Mouse (Mus musculus) limb, embryonic 10.5 days (tissue): ENCODE measurements at regions not wholly inside any gene's neighbourhood (a gene's known extent, or its start where the extent isn't known, plus 50 kb on each side); places are given as distances from the start of the nearest gene placed in this dataset.

Experiments
- DNase-seq: peaks from one replicate; pipeline ENCODE4 v3.0.0-alpha.2; 2017; ENCODE audit warnings: low spot score
- H3K27ac ChIP-seq: fragments of 300-500 bp; sonication (generic); 2 replicates; pipeline ENCODE4 v1.5.1; 2016; ENCODE audit warnings: mild to moderate bottlenecking
- H3K27me3 ChIP-seq: fragments of 300-500 bp; sonication (generic); 2 replicates; pipeline ENCODE4 v1.6.1; 2016; ENCODE audit warnings: low read depth, mild to moderate bottlenecking; ENCODE audit not compliant: poor library complexity, severe bottlenecking
- H3K36me3 ChIP-seq: fragments of 300-500 bp; sonication (generic); 2 replicates; pipeline ENCODE4 v1.6.1; 2016; ENCODE audit warnings: mild to moderate bottlenecking, moderate library complexity
- H3K4me1 ChIP-seq: fragments of 300-500 bp; sonication (generic); 2 replicates; pipeline ENCODE4 v1.6.1; 2016
- H3K4me3 ChIP-seq: fragments of 300-500 bp; sonication (generic); 2 replicates; pipeline ENCODE4 v1.5.1; 2016; ENCODE audit warnings: mild to moderate bottlenecking, moderate library complexity
- H3K9me3 ChIP-seq: fragments of 300-500 bp; sonication (generic); replicated peaks from 2 replicates; pipeline ENCODE4 v1.6.1; 2016; ENCODE audit warnings: mild to moderate bottlenecking
- WGBS: fragments of 180-500 bp; shearing (Covaris S2); methylation state at CpG from one replicate; pipeline ENCODE4 v1.1.7; 2016; 5-methylcytosine and 5-hydroxymethylcytosine counted together

DNA sequence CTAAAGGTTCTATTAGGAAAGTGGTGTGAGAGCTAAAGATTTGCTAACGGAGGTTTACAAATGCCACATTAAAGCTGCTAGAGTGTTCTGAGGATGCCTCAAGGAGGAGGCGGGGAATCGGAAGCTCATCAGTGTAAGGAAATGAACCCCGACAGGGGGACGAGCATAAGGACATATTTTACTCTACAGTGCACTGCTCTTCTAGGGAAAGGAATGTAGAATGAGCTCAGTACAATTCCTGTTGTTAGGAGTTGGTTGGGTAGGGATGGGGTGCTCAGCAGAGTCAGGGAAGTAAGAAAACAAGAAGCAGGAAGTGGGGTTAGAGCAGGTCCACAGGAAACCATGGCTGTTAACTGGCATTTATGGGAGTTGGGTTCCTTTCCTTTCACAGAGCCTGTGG lies 54.6 kb downstream of the Mex3b start:
- 77% methylated on average over 5 of the region's 5 CpGs for WGBS
- no peaks in the 10 kb centered on the region for H3K36me3 ChIP-seq
- no peak overlapping the region for H3K4me3 ChIP-seq
- H3K27ac ChIP-seq, result 0 out of 2 replicates have a peak overlapping the region, but pooled peaks have one; percentile 25
- H3K27me3 ChIP-seq, result no peaks in the 10 kb centered on the region
- no peak for DNase-seq
- no peaks in the 10 kb centered on the region; the same call in 1 of the 2 replicates for H3K9me3 ChIP-seq
- H3K4me1 ChIP-seq, result peaks cover 21% of the 10 kb centered on the region

DNA sequence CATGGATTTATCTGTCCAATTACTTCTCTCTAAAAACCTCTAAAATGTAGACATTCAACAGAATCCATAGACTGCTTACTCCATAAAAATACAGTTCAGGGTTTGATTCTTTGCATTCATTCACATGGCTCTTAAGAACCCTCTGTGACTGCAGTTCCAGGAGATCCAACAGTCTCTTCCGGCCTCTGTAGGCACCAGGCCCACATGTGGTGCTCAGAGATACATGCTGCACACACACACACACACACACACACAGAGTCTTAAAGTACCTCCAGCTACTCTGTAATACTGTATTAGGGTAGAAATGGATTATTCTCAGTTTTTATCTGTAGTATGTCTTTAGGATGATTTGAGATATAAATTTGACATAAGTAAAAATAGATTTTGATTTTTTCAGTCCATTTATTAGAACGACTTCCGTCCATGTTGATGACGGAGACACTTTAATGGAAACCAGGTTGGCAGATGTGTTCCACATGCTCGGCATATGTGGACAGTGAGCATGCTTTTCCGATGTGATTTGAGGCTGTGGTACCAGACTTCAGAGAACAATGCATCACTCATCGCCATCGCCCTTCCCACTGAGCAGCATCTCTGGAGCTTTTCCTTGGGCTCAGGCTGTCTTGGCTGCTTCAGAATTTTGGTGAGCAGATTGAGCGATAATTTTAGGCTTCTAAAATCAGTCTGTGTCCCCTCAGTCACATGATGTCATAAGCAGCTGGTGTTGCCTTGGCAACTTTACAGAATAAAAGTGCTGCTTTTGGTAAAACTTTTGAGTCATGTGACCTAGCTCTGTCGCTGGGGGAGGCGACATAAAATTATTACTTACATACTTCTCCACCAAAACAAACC lies 56.3 kb downstream of the Mex3b start:
- peaks cover 21% of the 10 kb centered on the region for H3K4me1 ChIP-seq
- 54% methylated on average over 11 of the region's 11 CpGs for WGBS
- peak; percentile 69 for DNase-seq
- no peaks in the 10 kb centered on the region; the same call in 1 of the 2 replicates for H3K9me3 ChIP-seq
- H3K4me3 ChIP-seq, result no peak overlapping the region
- no peaks in the 10 kb centered on the region for H3K36me3 ChIP-seq
- H3K27me3 ChIP-seq, result no peaks in the 10 kb centered on the region
- H3K27ac ChIP-seq, result peak overlapping the region; percentile 68

DNA sequence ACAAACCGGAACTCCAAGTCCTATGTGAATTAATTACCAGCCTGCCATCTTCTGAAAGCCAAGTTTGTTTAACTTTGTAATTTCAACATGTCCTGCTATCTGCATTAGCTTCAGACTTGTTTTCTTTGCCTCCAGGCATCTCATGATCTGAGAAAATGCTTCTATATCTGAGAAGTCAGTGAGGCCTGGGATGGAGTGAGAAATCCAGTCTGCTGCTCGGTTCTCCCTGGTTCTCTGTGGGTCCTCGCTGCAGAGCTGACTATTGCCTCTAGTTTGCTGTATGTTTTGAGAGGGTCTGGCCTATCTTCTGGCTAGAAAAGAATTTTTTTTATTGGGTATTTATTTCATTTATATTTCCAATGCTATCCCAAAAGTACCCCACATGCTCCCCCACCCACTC lies 57.0 kb downstream of the Mex3b start:
- no peak for DNase-seq
- no peak overlapping the region for H3K4me3 ChIP-seq
- H3K4me1 ChIP-seq, result peaks cover 21% of the 10 kb centered on the region
- no peaks in the 10 kb centered on the region for H3K27me3 ChIP-seq
- no peaks in the 10 kb centered on the region for H3K9me3 ChIP-seq
- WGBS, result 87% methylated on average over 3 of the region's 3 CpGs
- H3K27ac ChIP-seq, result peak overlapping the region; percentile 68
- H3K36me3 ChIP-seq, result no peaks in the 10 kb centered on the region

DNA sequence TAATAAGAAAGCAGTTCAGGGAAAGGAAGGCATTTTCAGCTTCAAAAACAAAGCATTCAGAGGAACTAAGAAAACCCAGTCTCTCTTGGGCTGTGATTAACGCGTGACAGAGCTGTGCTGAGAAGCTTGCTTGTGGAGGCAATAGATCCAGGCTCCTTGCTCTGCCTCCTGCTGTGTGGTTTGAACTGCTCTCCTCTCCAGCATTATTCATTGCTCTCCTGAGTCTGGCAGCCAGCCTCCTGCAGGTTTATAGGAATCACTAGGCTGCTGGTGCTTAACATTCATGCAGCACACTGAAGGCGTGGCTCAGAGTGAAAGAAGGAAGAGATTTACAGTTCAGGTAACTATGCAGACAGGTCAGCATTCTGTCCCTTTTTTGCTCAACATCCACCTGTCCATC lies 71.2 kb downstream of the Mex3b start:
- Histone ChIP-seq H3K9me3 (no peaks in the 10 kb centered on the region), H3K27ac (no peak overlapping the region), H3K4me3 (no peak overlapping the region), H3K36me3 (no peaks in the 10 kb centered on the region), H3K27me3 (no peaks in the 10 kb centered on the region), H3K4me1 (peaks cover 8% of the 10 kb centered on the region; the same call in 1 of the 2 replicates)
- DNase-seq, result no peak
- 44% methylated on average over 3 of the region's 3 CpGs for WGBS

DNA sequence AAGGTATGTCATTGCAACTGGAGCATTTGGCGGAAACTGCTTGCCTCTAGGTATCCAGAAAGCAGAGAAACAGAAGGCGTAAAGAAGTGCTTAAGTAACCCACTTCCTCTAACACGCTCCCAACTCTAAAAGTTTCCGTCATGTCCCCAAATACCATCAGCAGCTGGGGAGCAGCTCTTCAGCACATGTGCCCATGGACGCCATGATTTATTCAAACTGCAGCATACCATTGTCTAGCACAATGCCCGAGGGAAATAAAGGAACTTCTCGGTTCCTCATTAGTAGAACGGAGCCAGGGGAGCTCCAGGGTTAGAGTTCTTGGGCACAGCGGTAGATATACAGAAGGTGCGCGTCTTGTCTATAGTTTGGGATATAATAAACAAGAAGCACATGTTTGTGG lies 72.4 kb downstream of the Mex3b start:
- DNase-seq, result no peak
- Histone ChIP-seq H3K4me1 (peaks cover 8% of the 10 kb centered on the region; the same call in 1 of the 2 replicates), H3K4me3 (no peak overlapping the region), H3K27me3 (no peaks in the 10 kb centered on the region), H3K27ac (no peak overlapping the region), H3K36me3 (no peaks in the 10 kb centered on the region), H3K9me3 (no peaks in the 10 kb centered on the region)
- WGBS, result 94% methylated on average over 11 of the region's 11 CpGs

DNA sequence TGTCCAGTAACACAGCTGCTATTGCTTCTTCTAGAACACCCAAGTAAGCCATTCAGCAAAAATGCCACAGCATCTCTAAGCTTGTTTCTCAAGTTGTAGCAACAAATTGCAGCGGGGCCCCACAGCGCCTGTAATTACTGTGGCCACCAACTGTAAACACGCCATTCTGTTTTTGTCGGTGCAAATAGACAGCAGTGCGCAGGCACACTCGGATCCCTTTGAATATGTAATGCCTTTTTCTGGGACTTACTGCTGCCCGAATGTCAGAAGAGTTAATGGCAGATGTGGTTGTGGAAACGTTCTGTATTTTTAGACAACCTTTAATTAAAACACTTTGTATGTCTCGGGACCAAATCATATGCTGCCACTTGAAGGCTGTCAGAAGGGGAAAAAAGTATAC lies 76.2 kb downstream of the Mex3b start:
- 84% methylated on average over 9 of the region's 9 CpGs for WGBS
- no peaks in the 10 kb centered on the region for H3K9me3 ChIP-seq
- DNase-seq, result no peak
- H3K4me1 ChIP-seq, result peaks cover 11% of the 10 kb centered on the region
- no peaks in the 10 kb centered on the region for H3K36me3 ChIP-seq
- H3K4me3 ChIP-seq, result no peak overlapping the region
- H3K27ac ChIP-seq, result no peak overlapping the region
- H3K27me3 ChIP-seq, result no peaks in the 10 kb centered on the region

DNA sequence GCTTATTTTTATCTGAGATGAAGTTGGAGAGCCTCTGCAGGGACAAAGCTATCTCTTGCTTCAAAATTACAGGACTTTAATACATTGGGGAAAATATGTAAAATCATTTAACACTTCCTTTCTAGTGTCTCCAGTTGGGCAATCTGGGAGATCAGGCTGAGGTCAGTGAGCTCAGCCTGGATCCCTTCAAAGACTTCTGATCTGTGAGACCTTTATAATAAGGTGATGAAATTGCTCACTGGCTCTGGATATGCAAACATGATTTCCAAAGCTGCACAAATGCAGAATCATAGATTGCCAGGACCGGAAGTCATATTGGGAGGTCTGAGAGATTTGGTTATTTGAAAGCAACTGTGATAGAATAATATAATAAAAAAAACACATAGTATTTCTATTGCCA lies 76.7 kb downstream of the Mex3b start:
- Histone ChIP-seq H3K27ac (no peak overlapping the region), H3K4me1 (peaks cover 7% of the 10 kb centered on the region), H3K9me3 (no peaks in the 10 kb centered on the region), H3K36me3 (no peaks in the 10 kb centered on the region), H3K4me3 (no peak overlapping the region), H3K27me3 (no peaks in the 10 kb centered on the region)
- DNase-seq, result no peak
- 91% methylated on average over 1 of the region's 1 CpGs for WGBS

DNA sequence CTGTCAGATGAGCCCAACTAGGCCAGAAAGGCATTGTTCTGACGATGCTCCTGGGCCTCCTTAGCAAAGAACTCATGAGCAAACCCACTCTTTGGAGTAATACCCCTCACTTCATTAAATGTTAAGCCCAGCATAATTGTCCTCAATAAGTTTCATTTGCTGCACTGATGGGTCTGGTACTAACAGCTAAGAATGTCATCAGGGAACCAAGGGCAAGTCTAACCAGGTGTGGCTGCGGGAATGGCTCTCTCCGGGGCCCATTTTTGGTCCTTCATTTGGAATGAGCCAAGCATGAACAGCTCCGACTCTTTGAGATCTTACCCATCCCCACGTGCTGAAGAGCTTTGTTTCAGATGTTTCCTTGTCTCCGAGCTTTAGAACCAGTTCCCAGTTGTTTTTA lies 82.2 kb downstream of the Mex3b start:
- H3K36me3 ChIP-seq, result no peaks in the 10 kb centered on the region
- no peaks in the 10 kb centered on the region for H3K27me3 ChIP-seq
- DNase-seq, result no peak
- H3K4me1 ChIP-seq, result peaks cover 6% of the 10 kb centered on the region
- no peak overlapping the region for H3K27ac ChIP-seq
- WGBS, result 88% methylated on average over 6 of the region's 6 CpGs
- H3K9me3 ChIP-seq, result no peaks in the 10 kb centered on the region
- no peak overlapping the region for H3K4me3 ChIP-seq

DNA sequence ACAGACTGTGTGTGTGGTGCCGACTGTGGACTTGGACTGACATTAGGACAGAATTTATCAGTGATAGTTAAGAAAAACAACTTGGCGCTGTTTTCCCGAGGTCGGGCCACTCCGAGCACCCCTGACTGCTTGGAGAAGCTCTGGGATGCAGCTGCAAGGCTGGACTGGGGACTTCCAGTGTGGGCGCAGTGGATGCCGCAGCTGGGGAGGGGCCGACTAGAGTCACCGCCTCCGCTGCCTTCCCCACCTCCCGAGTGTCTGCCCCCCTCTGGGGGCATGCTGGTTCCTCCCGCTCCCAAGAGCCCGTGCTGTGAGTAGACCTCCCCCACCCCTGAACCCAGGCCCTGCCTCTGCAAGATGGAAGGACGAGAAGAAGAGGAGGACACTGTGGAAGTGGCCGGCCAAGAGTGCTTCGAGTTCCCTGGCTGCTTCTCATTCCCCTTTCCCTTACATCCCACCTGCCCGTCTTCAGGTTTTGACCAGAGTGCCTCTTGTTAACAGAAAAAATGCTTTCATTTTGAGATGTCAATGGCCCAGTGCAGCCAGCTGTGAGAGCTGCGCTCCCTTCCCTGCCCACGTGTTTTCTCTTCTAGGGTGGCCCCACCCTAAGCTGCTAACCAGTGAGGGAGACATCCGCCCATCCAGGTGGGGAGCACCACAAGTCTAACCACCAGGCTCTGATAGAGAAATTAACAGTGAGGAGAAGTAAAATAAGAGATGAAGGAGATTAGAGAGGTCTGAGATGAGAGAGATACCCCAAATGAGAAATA lies 90.3 kb downstream of the Mex3b start:
- Histone ChIP-seq H3K36me3 (no peaks in the 10 kb centered on the region), H3K9me3 (no peaks in the 10 kb centered on the region), H3K4me1 (peaks cover 5% of the 10 kb centered on the region), H3K27me3 (no peaks in the 10 kb centered on the region), H3K27ac (0 out of 2 replicates have a peak overlapping the region, but pooled peaks have one; percentile 48), H3K4me3 (no peak overlapping the region)
- no peak for DNase-seq
- 62% methylated on average over 20 of the region's 20 CpGs for WGBS

DNA sequence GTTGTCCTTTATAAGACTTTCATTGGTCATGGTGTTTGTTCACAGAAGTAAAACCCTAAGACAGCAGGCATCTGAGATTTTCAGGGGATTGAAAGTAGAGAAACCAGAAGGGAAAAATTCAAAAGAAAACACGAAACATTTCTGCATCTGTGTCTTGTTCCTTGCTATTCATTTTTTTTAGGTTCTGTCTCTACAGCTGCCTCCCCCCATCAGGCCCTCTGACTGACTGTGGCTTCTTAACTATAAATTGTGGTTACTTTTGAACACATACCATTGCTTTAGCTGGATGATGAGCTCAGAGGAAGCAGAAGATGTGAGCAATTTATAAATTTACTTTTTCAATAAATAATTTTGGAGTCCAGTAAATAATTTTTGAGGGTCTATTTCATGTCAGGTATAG lies 103.5 kb downstream of the Mex3b start:
- Histone ChIP-seq H3K4me1 (peaks cover 13% of the 10 kb centered on the region; the same call in 1 of the 2 replicates), H3K4me3 (no peak overlapping the region), H3K27ac (no peak overlapping the region), H3K36me3 (no peaks in the 10 kb centered on the region), H3K9me3 (no peaks in the 10 kb centered on the region), H3K27me3 (no peaks in the 10 kb centered on the region)
- WGBS, result 85% methylated on average over 1 of the region's 1 CpGs
- no peak for DNase-seq

DNA sequence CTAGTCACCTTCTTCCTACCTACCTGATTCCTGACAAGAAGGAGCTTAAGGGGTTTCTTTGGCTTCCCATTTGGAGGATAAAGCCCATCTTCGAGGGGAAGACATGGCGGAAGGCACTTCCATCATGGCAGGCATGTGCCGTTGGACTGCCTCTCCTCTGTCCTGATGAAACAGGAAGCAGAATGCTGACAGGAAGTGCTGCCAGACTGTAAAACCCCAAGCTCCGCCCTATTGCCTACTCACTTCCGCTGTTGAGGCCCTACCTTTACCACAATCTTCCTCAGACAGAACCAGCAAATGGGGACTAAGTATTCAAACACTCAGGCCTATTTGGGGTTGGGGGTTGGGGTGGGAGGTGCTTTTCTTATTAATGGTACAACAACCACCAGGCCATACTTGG lies 104.1 kb downstream of the Mex3b start:
- no peaks in the 10 kb centered on the region for H3K9me3 ChIP-seq
- peak overlapping the region; percentile 30; the same call in 1 of the 2 replicates for H3K27ac ChIP-seq
- H3K27me3 ChIP-seq, result no peaks in the 10 kb centered on the region
- H3K4me1 ChIP-seq, result peaks cover 13% of the 10 kb centered on the region; the same call in 1 of the 2 replicates
- 93% methylated on average over 5 of the region's 5 CpGs for WGBS
- H3K36me3 ChIP-seq, result no peaks in the 10 kb centered on the region
- H3K4me3 ChIP-seq, result no peak overlapping the region
- DNase-seq, result no peak

DNA sequence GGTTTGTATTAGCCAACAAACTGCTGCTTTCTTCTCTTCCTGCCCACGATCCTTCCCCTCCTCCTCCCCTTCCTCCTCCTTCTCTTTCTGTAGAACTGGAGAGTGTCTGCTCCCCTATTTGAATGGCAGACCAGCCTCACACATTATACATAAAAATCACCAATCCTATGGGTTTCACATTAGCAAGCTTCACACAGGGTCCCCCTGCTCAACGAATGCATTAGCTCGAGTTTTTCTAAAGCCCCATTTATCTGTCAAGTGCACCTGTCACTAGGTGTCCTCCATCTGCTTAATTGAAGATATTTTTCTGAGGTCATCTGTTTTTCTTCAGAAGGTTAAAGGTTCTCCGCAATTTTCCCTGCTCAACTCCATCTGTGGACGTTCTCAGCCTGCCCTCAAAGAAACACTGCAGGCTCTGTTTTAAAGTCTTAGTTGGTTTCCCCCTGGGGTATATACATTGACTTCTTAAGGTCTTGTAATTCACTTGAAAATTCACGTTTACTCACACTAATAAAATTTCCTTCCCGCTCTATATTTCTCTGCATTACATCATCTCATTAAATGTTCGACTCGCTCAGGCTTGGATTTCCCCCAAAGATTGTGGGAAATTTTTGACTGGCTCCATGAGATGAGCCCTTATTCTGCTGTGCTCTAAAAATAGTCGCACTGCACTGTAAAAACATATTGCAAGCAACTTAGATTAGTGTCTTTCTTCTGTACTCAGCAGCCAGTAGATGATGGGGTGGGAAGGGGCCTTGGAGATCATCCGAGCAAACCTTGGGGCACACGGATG lies 105.3 kb downstream of the Mex3b start:
- Histone ChIP-seq H3K9me3 (no peaks in the 10 kb centered on the region), H3K27me3 (no peaks in the 10 kb centered on the region), H3K36me3 (no peaks in the 10 kb centered on the region), H3K27ac (no peak overlapping the region), H3K4me3 (no peak overlapping the region), H3K4me1 (peaks cover 13% of the 10 kb centered on the region; the same call in 1 of the 2 replicates)
- DNase-seq, result no peak
- 63% methylated on average over 12 of the region's 12 CpGs for WGBS
